Mouse (Mus musculus) ES-E14 (cell line): ENCODE measurements at regions not wholly inside any gene's neighbourhood (a gene's known extent, or its start where the extent isn't known, plus 50 kb on each side); places are given as distances from the start of the nearest gene placed in this dataset.
A peak's percentile ranks its signal among the peaks of the same experiment; 100 is the strongest.

ENCODE experiments used
- DNase-seq: peaks from one replicate; pipeline ENCODE4 v3.0.0-alpha.2; 2013; ENCODE audit warnings: low read depth, low spot score
- H3K27ac ChIP-seq: 2 replicates; pipeline ENCODE4 v1.5.1; 2012; ENCODE audit warnings: low read depth, mild to moderate bottlenecking, low read length, moderate library complexity, mixed read lengths; ENCODE audit not compliant: poor library complexity, insufficient read depth, severe bottlenecking
- H3K36me3 ChIP-seq: 2 replicates; pipeline ENCODE4 v1.6.1; 2012; ENCODE audit warnings: mild to moderate bottlenecking, low read length, moderate library complexity, mixed read lengths; ENCODE audit not compliant: control insufficient read depth, poor library complexity, insufficient read depth, severe bottlenecking
- H3K4me1 ChIP-seq, 2 experiments: fragments of 150-350 bp in 1 of 2; sonication (generic) in 1 of 2; 2 replicates each; pipeline ENCODE4 v1.6.1; 2012; ENCODE audit warnings: low read length in 2 of 2, mild to moderate bottlenecking in 1 of 2, mixed read lengths in 1 of 2; ENCODE audit not compliant: control insufficient read depth in 2 of 2, insufficient read depth in 2 of 2, poor library complexity in 1 of 2
- H3K4me3 ChIP-seq, 2 experiments: fragments of 150-350 bp in 1 of 2; sonication (generic) in 1 of 2; 2 replicates each; pipeline ENCODE4 v1.5.1; 2012; ENCODE audit warnings: low read length in 2 of 2, low read depth in 1 of 2, mild to moderate bottlenecking in 1 of 2, mixed read lengths in 1 of 2; ENCODE audit not compliant: insufficient read depth in 1 of 2, poor library complexity in 1 of 2, severe bottlenecking in 1 of 2
- H3K9ac ChIP-seq: 2 replicates; pipeline ENCODE4 v1.6.1; 2012; ENCODE audit warnings: low read depth, mild to moderate bottlenecking, low read length, mixed read lengths; ENCODE audit not compliant: poor library complexity, insufficient read depth, severe bottlenecking
- H3K9me3 ChIP-seq: fragments of 150-350 bp; sonication (generic); 2 replicates; pipeline ENCODE4 v1.6.1; 2012; ENCODE audit warnings: low read depth, mild to moderate bottlenecking, low read length; ENCODE audit not compliant: control insufficient read depth, insufficient read depth
- CHD2 ChIP-seq: IDR thresholded peaks from 2 replicates; pipeline ENCODE4 v1.6.1; 2014; ENCODE audit warnings: mild to moderate bottlenecking, low read depth, low read length, inconsistent platforms
- HCFC1 ChIP-seq: IDR thresholded peaks from 2 replicates; pipeline ENCODE4 v1.6.1; 2012; ENCODE audit warnings: low read length, inconsistent platforms, borderline replicate concordance; ENCODE audit not compliant: insufficient read depth
- MAFK ChIP-seq: IDR thresholded peaks from 2 replicates; pipeline ENCODE4 v1.6.1; 2014; ENCODE audit warnings: mild to moderate bottlenecking, low read depth, low read length, inconsistent platforms; ENCODE audit not compliant: insufficient read depth
- ZC3H11A ChIP-seq: IDR thresholded peaks from 2 replicates; pipeline ENCODE4 v1.6.1; 2012; ENCODE audit warnings: low read depth, mild to moderate bottlenecking, inconsistent platforms, low read length, borderline replicate concordance
- ZNF384 ChIP-seq: IDR thresholded peaks from 2 replicates; pipeline ENCODE4 v1.6.1; 2012; ENCODE audit warnings: low read depth, low read length, inconsistent platforms
- in situ Hi-C, 2 experiments: fragments of 600-800 bp; cut with MboI; formaldehyde crosslinking; loops; one replicate each; pipeline ENCODE4 v1.15.1; 2025; ENCODE audit warnings: low sequenced_read_pairs in 2 of 2, inconsistent platforms in 1 of 2; ENCODE audit not compliant: unreplicated experiment in 2 of 2

DNA sequence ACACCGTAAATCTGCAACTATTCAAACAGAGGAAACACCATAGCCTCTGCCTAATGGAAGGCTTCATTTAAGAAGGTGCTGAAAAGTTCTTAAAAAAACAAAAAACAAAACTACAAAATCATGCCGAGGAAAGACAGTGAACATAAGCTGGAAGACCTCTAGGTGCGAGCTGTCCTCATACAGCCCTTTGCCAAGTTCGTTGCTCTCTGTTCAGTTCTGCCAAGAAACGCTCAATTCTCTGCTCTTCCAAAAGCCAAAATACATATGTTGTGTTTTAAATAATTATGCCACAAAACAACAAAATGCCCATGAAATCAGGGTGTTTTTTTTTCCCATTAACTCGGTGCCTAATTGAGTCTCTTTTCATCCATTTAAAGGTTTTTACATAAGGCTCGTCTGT lies 134.8 kb upstream of the Gbe1 start:
- TF ChIP-seq MAFK: no peak
- no peak for TF ChIP-seq ZC3H11A
- TF ChIP-seq CHD2: no peak
- TF ChIP-seq ZNF384: no peak
- no peak for TF ChIP-seq HCFC1
- no peak for DNase-seq
- Histone ChIP-seq H3K9ac (no peak overlapping the region), H3K4me3 (no peak overlapping the region), H3K9me3 (no peaks in the 10 kb centered on the region), H3K27ac (no peak overlapping the region), H3K4me1 (no peaks in the 10 kb centered on the region), H3K36me3 (no peaks in the 10 kb centered on the region)
- in situ Hi-C loops: no loop called here

DNA sequence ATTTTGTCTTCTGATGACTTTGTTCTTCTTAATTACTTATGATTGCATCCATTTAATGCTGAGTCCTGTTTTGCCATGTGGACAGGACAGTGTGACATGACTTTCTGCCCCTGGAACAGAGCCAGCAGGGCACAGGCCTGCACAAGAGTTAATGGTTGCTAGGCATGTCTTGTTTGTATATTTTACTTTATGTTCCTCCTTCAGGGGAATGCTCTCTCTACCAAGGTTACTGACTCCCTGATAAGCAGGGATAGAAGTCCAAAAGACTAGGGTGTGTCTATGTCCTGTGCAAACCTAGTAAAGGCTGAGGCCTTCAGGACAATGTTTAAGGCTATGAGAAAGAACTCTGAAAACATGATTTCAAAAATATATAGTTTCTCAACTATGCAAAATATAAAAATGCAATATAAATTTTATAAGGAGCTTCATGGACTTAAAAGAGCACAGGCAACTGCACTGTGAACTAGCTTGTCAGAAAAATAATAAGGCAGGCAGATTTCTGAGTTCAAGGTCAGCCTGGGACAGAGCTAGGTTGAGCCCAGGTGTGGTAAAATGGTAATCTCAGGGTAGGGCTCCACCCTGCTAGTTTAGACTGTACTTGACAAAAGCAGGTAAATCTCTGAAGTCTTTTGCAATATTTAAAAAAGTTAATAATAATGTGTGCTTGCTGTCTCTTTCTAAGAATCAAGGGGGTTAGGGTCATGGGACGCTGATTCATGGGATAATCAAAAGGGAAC lies 99.7 kb upstream of the Gbe1 start:
- Histone ChIP-seq H3K4me3 (no peak overlapping the region), H3K9ac (no peak overlapping the region), H3K9me3 (no peaks in the 10 kb centered on the region), H3K36me3 (no peaks in the 10 kb centered on the region), H3K4me1 (no peaks in the 10 kb centered on the region), H3K27ac (no peak overlapping the region)
- DNase-seq: no peak
- in situ Hi-C loops: no loop called here
- no peak for TF ChIP-seq CHD2
- TF ChIP-seq ZNF384: no peak
- no peak for TF ChIP-seq HCFC1
- no peak for TF ChIP-seq ZC3H11A
- no peak for TF ChIP-seq MAFK

DNA sequence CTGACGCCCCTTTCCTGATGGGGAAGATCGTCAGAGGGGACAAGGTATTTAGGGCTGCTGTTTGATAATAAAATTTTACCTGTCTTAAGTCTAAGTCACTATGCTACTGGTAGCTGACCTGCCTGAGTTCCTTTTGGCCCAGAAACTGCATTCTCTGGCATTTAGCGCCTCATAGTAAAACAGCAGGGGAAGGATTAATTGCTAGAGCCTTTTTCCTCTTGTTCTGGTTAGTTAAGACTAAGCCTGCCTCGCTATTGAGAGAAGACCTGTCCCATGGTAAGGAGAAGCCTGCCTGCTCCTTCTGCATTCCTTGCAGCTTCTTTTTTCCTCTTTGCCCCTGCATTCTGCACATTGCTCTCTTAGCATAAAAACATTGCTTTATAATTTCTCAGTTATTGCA lies 98.9 kb upstream of the Gbe1 start:
- no peak for DNase-seq

DNA sequence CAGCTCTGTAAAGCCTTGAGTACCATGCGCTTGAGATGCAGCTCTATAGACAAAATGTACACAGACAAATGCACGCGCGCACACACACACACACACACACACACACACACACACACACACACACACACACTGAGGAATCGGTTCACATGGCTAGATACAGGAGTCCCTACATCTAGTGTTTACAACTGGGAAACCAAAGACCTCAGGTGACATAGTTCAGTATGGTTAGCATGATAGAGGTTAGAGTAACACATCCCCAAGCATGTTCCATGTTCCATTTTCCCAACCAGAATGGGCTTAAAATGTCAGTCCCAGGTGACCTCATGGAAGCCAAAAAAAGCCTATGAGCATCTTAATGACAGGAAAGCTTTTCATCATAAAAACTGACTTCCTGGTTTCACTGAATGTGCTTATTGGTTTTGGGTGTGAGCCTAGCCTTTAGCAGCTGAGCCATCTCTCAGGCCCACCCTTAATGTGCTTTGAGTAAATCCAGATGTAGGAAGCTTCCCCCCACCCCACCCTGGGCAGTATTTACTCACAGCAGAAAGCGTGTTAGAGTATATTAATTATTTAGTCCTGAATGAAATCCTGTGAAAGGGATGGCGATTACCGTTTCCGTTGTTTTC lies 86.0 kb upstream of the Gbe1 start:
- Histone ChIP-seq H3K4me1 (no peaks in the 10 kb centered on the region), H3K9me3 (no peaks in the 10 kb centered on the region), H3K9ac (no peak overlapping the region), H3K27ac (no peak overlapping the region), H3K36me3 (no peaks in the 10 kb centered on the region), H3K4me3 (no peak overlapping the region)
- no peak for DNase-seq
- no peak for TF ChIP-seq MAFK
- TF ChIP-seq ZNF384: no peak
- in situ Hi-C loops: no loop called here

More for the DNA sequence above, 98.9 kb upstream of the Gbe1 start:
- TF ChIP-seq CHD2 (no peak), ZC3H11A (no peak), HCFC1 (no peak), ZNF384 (no peak), MAFK (no peak)
- H3K9me3 ChIP-seq: no peaks in the 10 kb centered on the region
- no peak overlapping the region for H3K4me3 ChIP-seq
- H3K27ac ChIP-seq: no peak overlapping the region
- no peaks in the 10 kb centered on the region for H3K4me1 ChIP-seq
- H3K9ac ChIP-seq: no peak overlapping the region
- in situ Hi-C loops: no loop called here
- no peaks in the 10 kb centered on the region for H3K36me3 ChIP-seq

DNA sequence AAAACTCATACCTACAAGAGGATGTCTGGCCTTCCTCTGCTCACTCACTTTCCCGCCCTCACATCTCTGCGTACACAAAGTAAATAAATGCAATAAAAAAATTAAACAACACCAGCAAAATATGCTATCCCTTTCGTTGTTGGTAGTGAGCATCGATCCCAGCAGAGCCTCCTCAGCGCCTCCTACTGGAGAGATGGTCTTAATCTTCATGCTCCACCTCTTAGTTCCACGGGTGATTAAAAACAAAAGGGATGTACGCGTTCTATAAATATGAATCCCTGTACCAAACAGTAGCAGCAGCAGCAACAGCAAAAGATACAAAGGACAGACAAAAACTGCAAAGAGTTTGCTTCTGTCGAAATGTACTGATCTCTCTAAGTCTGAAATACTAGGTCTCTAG lies 81.0 kb upstream of the Gbe1 start:
- H3K4me3 ChIP-seq: no peak overlapping the region; a peak in 1 of 4 replicates
- peak; percentile 48 for DNase-seq
- no peak overlapping the region for H3K9ac ChIP-seq
- H3K9me3 ChIP-seq: no peaks in the 10 kb centered on the region
- H3K27ac ChIP-seq: no peak overlapping the region
- H3K4me1 ChIP-seq: no peaks in the 10 kb centered on the region
- H3K36me3 ChIP-seq: no peaks in the 10 kb centered on the region
- in situ Hi-C loops: no loop called here
- TF ChIP-seq CHD2 (no peak), ZNF384 (no peak), MAFK (no peak), HCFC1 (no peak), ZC3H11A (no peak)
